Mouse (Mus musculus): ENCODE measurements around the gene Raver2.
"Not testable (repeated sequence)": the region's sequence is repeated elsewhere in the genome, so short reads cannot be mapped to it uniquely, and the experiment has no call there.

The Raver2 gene

GRCm38 (mm10) chr4:101068786-101069153, at the start of gene Raver2:
Gene Raver2, plus strand, starts transcription at chr4:101068983.
- DNase-seq = peak; percentile 20 to 31

- DNase-seq = no peak
Measured at GRCm38 (mm10) chr4:101020596-101020995, 48.2 kb upstream of the Raver2 start, which contains the start of gene Gm10577. Gene Gm10577, minus strand, starts transcription at chr4:101020696.

DNA sequence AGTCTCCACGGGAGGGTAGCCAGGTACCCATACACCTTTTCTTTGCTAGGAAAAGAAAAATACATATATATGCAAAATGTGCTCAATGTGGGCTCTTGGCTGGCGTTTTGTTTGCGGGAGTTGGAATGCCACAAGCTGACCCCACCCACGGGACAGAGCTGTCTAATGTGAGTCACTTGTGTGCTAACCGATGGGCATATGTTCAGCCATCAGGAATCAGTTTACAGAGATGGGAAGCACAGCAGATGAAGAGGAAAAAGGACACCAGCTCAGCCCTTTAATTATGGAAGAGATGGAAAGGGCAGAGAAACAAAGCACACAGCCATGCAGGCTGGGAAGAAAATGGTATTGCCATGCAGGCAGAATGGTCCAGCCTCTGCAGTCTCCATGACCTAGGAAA, 42.2 kb upstream of the Raver2 start:
- DNase-seq = no peak

- no peak for DNase-seq
Measured at GRCm38 (mm10) chr4:101026995-101027394, 41.8 kb upstream of the Raver2 start.

GRCm38 (mm10) chr4:101027852-101028411, 40.9 kb upstream of the Raver2 start:
- DNase-seq = no peak

DNA sequence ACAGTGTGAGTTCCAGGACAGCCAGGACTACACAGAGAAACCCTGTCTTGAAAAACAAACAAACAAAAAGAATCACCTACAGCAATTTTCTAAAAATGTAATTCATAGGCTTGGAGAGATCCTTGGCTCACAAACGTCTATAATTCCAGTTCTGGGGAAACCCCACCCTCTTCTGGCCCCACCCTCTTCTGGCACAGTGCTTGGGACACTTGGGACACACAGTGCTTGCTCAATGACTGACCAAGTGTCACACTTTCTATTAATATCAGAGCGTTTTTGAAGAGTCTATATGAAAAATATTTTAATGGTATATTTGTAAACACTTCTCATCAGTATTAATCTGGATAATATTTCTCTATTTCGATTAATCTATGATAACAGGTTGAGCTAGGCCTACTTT, 35.7 kb upstream of the Raver2 start:
- DNase-seq = no peak

GRCm38 (mm10) chr4:101035131-101035530, 33.7 kb upstream of the Raver2 start:
- DNase-seq = no peak

GRCm38 (mm10) chr4:101037156-101037555, 31.6 kb upstream of the Raver2 start:
- DNase-seq = no peak

DNA sequence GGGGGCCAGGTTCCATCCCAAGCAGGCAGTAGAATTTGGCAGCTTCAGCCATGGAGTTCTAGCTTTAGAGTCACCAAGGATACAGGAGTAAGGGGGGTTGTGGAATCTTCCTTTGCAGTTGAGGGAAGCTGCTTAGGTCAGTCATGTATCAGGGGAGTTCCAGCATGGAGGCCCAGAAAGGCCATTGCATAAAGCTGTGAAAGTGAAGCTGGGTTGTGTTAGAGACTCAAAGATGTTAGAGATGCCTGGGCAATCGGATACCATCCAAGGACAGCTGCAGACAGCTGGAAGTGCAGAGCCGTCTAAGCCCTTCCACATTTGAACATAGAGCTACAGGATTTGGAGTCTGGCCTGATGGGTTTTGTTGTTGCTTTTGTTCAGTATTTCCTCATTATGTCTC, 25.1 kb upstream of the Raver2 start:
- DNase-seq = no peak

DNA sequence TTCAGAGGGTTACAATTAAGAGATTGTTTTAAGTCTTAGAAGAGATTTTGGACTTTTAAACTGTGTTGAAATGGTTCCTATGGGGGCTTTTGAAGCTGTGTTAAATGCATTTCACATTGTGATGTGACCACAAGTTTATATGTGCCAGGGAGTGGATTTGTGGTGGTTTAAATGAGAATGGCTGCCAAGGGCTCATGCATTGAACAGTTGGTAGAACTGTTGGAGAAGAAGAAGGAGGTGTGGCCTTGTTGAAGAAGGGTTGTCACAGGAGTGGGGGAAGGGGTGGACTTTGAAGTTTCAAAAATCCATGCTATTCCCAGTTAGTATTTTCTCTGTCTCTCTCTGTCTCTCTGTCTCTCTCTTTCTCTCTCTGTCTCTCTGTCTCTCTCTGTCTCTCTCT, 24.6 kb upstream of the Raver2 start:
- no peak for DNase-seq

GRCm38 (mm10) chr4:101046576-101046975, 22.2 kb upstream of the Raver2 start:
- DNase-seq = no peak

DNA sequence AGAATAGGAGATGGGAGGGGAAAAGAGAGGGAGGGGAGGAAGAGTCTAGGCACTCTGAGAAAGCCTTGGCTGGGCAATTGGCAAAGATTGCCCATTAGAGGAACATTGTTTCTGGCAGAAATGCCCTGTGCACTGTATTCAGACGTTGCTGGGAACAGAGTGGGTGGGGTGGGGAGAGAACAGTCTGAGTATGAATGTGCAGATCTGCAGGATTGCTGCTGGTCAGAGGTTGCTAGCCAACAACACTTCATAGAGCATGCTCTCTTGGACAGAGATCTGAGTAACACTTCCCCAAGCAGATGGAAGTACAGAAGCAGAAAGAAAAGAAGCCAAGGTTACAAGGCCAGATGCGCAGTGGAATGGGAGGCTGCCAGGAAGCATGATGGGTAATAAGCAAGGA, 6.6 kb upstream of the Raver2 start:
- no peak for DNase-seq

DNA sequence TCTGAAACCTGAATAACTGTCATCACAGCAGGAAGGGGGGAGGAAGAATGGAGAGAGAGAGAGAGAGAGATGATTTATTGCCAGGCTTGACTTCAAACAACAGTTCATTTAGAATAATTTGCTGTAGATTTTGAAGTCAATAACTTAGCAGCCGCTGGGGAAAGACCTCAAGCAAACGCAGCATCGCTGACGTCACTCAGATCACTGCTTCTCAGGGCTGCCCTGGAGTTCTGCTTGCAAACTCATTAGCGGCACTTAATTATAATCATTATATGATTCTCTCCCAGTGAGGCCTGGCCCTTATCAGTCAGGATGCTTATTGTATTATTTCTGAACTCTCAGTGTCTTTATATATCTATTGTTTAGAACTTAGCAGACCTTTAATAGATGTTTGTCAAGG, 2.4 kb upstream of the Raver2 start:
- DNase-seq = no peak

DNA sequence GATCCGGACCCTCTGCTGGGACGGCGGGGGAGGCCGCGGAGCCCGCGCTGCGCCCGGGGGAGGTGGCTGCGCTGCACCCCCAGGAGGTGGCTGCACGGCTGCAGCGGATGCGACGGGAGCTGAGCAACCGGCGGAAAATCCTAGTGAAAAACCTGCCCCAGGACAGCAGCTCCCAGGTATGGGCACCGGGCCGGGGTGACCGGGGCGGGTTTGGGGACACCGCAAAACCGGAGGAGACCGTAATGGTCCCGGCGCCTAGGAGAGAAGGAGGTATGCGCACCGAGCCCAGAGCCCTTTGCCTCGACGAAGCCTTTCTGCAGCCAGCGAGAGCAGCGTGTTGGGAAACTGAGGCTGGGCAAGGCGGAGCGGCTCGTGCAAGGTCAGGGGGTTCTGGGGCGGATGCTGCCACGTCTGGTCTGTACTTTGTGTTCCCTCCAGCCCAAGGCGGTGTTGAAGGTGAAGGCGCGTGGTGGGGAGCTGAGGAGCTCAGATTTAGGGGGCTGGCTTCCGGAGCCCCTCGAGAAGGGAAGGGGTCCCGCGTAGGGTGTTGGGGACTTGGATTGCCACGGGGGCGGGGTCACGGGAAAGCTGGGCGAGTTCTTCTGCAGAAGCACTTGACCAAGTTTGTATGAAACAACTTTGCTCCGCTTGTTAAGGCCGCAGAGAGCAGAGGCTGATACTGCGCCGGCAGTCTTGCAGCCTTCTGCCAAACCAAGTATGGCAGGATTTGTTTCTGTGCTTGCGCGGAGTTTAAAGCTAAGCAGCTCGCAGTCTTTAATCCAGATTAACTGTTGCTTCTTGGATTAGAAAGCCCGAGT, 580 bp downstream of the Raver2 start:
- peak in 1 of 2 experiments; percentile 12 for DNase-seq

- no peak for DNase-seq
Measured at GRCm38 (mm10) chr4:101071570-101071969, 2.8 kb downstream of the Raver2 start.

DNA sequence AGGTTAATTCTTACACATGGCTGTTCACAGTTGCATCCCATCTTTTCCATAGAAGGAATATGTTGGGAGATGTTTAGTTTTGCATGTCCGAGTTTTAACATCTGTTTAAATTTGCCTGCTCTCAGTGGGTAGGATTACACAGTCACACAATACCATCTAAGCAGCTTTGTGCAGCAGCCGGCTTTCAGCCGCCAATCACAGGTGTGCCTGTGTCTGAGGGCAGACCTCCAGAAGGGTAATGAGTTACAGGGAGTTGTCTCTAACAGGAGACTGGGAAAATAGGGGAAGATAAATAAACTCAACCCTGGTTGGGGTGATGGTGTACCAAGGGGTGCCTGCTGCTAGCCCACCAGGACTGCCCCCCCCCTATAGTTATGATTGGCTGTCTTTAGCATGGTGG, 7.6 kb downstream of the Raver2 start:
- DNase-seq = no peak

DNA sequence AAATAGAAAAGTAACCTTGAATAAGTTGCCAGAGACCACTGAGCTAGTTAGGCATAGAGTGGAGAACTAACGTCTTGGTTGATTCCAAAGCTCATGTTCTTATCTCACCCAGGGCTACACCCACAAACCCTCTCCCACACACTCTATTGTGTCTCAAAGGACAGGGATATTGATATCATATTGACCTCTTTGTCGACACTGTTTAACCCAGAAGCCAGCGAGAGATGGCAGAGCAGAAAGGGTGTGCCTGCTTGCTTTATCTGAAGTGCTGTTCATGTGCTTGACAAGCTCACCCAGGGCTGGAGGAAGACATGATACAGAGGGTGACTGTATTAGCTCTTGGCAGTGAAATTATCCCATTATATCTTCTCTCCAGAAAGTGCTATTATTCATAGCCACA, 11.2 kb downstream of the Raver2 start:
- DNase-seq = no peak

- peak; percentile 9 to 15 for DNase-seq
Measured at GRCm38 (mm10) chr4:101082176-101082888, 13.5 kb downstream of the Raver2 start.

DNA sequence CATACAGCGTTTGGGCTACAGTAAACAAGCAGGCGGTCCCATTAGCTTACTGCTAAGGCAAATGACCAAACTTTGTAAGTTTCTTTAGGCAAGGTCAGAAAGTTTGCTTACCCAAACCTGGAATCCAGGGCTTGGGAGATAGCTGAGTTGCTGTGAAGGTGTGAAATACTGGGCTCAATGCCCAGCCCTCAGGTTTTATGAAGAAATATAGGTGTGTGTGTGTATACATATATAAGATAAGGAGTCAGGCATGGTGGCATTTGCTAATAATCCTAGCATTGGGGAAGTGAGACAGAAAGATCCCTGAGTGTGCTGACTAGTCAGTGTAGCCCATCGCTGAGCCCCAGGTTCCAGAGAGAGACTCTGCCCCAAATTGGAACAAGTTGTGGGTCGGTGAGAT, 16.1 kb downstream of the Raver2 start:
- DNase-seq = no peak

DNA sequence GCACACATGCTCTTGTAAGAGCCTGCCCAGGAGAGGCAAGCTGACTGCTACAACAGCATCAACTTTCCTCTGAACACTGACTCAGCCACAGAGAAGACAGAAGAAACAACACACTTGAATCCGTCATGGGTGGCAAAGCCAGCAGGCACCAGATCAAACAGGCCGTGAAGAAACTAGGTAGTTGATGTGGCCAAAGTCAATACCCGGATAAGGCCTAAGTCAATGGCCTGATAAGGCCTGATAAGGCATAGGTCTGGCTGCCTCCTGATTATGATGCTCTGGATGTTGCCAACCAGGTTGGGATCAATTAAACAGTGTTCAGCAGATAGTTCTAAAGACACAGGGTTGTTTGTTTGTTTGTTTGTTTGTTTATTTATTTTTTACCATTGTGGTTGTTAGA, 17.3 kb downstream of the Raver2 start:
- DNase-seq = no peak

- no peak for DNase-seq
Measured at GRCm38 (mm10) chr4:101087721-101088120, 18.9 kb downstream of the Raver2 start.

DNA sequence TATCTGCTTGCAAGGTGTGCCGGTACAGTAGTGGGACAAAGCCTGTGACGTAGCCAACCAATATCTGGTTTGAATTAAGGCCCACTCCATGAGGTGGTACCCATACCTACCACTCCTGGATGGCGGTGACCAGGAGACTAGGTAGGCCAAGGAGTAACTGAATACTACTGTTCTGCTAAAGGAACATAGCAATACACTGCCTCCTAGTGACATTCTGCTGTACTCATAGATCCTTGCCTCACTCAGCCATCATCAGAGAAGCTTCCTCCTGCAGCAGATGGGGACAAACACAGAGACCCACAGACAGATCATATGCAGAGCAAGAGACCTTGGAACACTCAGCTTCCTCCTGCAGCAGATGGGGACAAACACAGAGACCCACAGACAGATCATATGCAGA, 21.8 kb downstream of the Raver2 start:
- DNase-seq = not testable (repeated sequence)

DNA sequence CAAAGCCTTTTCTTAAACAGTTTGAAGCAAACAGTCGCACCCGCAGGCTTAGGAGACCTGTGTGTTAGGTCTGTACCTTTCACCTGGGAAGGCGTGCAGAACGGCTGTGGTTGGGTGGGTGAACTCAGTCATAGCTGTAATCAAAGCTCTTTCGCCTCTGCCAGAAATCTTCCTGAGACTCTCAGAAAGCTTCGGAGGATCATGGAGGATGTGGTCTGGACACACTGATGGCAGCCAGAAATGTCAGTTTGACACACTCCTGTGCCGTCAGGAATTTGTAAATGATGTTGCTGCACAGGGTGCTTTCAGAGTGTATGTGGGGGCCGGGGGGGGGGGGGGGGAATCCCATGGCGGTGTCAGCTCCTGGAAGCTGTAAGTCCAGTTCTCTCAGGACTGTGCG, 24.5 kb downstream of the Raver2 start:
- DNase-seq = no peak

- DNase-seq = no peak
Measured at GRCm38 (mm10) chr4:101107122-101107521, 38.3 kb downstream of the Raver2 start.

Measured in kidney, adult 8-10 months (tissue).